Mouse (Mus musculus): Measurements from ENCODE around the gene Fpr-rs7. TPM values are rescaled to one million over a fixed set of nuclear protein-coding genes. Genes with fewer than 3 reads are reported as not detected.

The Fpr-rs7 gene
- not detected in 2 replicates for polyA plus RNA-seq (2012; rRNA removed; ENCODE audit: low replicate concordance)

DNA sequence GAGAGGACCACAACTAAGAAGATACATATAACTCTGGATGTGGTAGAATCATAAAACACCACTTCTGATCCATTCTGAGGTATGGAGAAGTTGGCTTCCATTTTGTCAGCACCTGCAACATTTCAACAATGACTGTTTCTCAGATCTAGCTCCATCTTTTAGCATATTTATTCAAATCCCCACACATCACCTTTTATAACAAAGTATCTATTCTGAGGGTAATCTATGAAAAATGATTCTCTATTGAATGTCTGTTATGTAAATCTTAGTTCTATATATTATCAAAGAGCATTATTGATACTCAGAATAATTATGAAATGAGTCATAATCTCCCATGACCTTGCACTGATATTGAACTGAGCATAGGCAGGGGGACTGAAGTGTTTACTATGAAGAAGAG is at the start of gene Fpr-rs7:
Fpr-rs7 (minus strand) TSS at position 101 of the 400 bp plus-strand sequence.

Other genes with a start within 250 kb of the Fpr-rs7 start
- not detected in 2 replicates for gene Vmn2r104, start 65.9 kb downstream of the Fpr-rs7 start, polyA plus RNA-seq (2012; rRNA removed; ENCODE audit: low replicate concordance)
- not detected in 2 replicates for gene Fpr-rs6, start 68.9 kb upstream of the Fpr-rs7 start, polyA plus RNA-seq (2012; rRNA removed; ENCODE audit: low replicate concordance)
- gene Vmn2r105, start 120.8 kb upstream of the Fpr-rs7 start, polyA plus RNA-seq (2012; rRNA removed; ENCODE audit: low replicate concordance) = not detected in 2 replicates
- not detected in 2 replicates for gene Vmn2r106, start 171.3 kb upstream of the Fpr-rs7 start, polyA plus RNA-seq (2012; rRNA removed; ENCODE audit: low replicate concordance)
- gene Vmn2r107, start 231.0 kb upstream of the Fpr-rs7 start, polyA plus RNA-seq (2012; rRNA removed; ENCODE audit: low replicate concordance) = not detected in 2 replicates

All from duodenum, adult 2 months (tissue).